Mouse (Mus musculus) forebrain, embryonic 12.5 days (tissue): Measurements from ENCODE around the gene Psmg3. TPM values are rescaled to one million over a fixed set of nuclear protein-coding genes. Genes with fewer than 3 reads are reported as not detected.

Experiments
- ATAC-seq: fragments of 200-750 bp; cut with Nextera tagmentation; 2 replicates; pipeline ENCODE4 v1.8.0; 2017; ENCODE audit warnings: moderate TSS enrichment; ENCODE audit not compliant: low FRiP score
- H3K27ac ChIP-seq: fragments of 300-500 bp; sonication (generic); 2 replicates; pipeline ENCODE4 v1.5.1; 2016; ENCODE audit warnings: mild to moderate bottlenecking
- H3K27me3 ChIP-seq: fragments of 300-500 bp; sonication (generic); 2 replicates; pipeline ENCODE4 v1.6.1; 2016; ENCODE audit warnings: mild to moderate bottlenecking
- H3K36me3 ChIP-seq: fragments of 300-500 bp; sonication (generic); replicated peaks from 2 replicates; pipeline ENCODE4 v1.6.1; 2016; ENCODE audit warnings: mild to moderate bottlenecking
- H3K4me1 ChIP-seq: fragments of 300-500 bp; sonication (generic); 2 replicates; pipeline ENCODE4 v1.6.1; 2016
- H3K4me2 ChIP-seq: fragments of 300-500 bp; sonication (generic); 2 replicates; pipeline ENCODE4 v1.6.1; 2016; ENCODE audit warnings: mild to moderate bottlenecking, moderate library complexity
- H3K4me3 ChIP-seq: fragments of 300-500 bp; sonication (generic); replicated peaks from 2 replicates; pipeline ENCODE4 v1.5.1; 2016; ENCODE audit warnings: mild to moderate bottlenecking
- H3K9ac ChIP-seq: fragments of 300-500 bp; sonication (generic); 2 replicates; pipeline ENCODE4 v1.6.1; 2016; ENCODE audit warnings: mild to moderate bottlenecking
- H3K9me3 ChIP-seq: fragments of 300-500 bp; sonication (generic); 2 replicates; pipeline ENCODE4 v1.6.1; 2016
- WGBS: fragments of 180-500 bp; shearing (Covaris S2); methylation state at CpG from one replicate; pipeline ENCODE4 v1.1.7; 2016; 5-methylcytosine and 5-hydroxymethylcytosine counted together
- polyA plus RNA-seq: library from polyadenylated mRNA; unstranded; fragments of >200 nt; fragmentation: Nextera tagmentation; extraction: Ambion mirVana; gene quantifications from 2 replicates; pipeline ENCODE4 v1.2.1, GENCODE M21; 2016

Gene Psmg3
- polyA plus RNA-seq, 1 experiment from 2014 or later, result 75.8 TPM

DNA sequence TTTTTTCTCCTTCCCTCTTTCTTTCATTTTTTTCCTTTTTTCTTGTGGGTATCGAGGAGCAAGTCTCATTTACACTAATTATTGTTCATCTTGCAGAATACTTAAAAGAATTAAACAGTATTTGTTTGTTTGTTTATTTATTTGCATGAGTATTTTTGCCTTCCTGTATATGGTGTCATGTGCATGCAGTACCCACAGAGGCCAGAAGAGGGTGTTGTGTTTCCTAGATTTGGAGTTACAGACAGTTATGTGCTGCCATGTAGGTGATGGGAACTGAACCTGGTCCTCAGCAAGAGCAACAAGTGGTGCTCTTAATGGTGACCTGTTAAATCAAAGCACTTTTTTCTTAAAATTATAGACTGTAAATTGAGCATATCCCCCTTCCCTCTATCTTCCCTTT, 908 bp upstream of the Psmg3 start:
- no peaks in the 10 kb centered on the region for H3K9me3 ChIP-seq

DNA sequence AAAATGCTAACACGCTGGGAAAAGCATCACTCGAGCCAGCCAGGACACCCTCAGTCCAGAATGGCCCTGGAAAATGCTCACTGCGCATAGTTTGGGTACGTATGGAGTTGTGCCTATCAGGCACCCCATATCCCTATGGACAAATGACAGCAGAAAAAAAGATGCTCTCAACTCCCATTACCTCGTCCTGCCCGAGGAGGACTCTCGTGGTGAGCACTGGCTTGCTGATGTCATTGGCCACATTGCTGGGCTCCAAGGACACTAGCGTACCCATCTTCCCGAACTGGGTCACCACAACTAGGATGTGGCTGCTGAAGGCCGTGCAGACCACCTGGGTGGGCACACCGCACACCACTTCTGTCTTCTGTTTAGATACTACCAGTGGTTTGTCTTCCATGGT, 738 bp downstream of the Psmg3 start:
- peak overlapping the region; percentile 81 for H3K4me3 ChIP-seq
- peak overlapping the region; percentile 87 for H3K9ac ChIP-seq
- 51% methylated on average over 11 of the region's 11 CpGs for WGBS
- H3K27me3 ChIP-seq, result 0 out of 2 replicates have a peak, but pooled peaks cover 3% of the 10 kb centered on the region
- peak; percentile 45; the same call in 1 of the 2 replicates for ATAC-seq
- H3K27ac ChIP-seq, result peak overlapping the region; percentile 83; the same call in 1 of the 2 replicates
- peaks cover 28% of the 10 kb centered on the region for H3K36me3 ChIP-seq
- peaks cover 14% of the 10 kb centered on the region for H3K4me1 ChIP-seq
- H3K4me2 ChIP-seq, result peak overlapping the region; percentile 77
- no peaks in the 10 kb centered on the region for H3K9me3 ChIP-seq

More for the DNA sequence above, 908 bp upstream of the Psmg3 start:
- peaks cover 14% of the 10 kb centered on the region for H3K36me3 ChIP-seq
- 86% methylated on average over 1 of the region's 1 CpGs for WGBS
- no peak for ATAC-seq
- no peak overlapping the region for H3K4me2 ChIP-seq
- H3K4me3 ChIP-seq, result no peak overlapping the region
- no peak overlapping the region for H3K27ac ChIP-seq
- no peak overlapping the region for H3K9ac ChIP-seq
- H3K27me3 ChIP-seq, result 0 out of 2 replicates have a peak, but pooled peaks cover 3% of the 10 kb centered on the region
- peaks cover 14% of the 10 kb centered on the region for H3K4me1 ChIP-seq

DNA sequence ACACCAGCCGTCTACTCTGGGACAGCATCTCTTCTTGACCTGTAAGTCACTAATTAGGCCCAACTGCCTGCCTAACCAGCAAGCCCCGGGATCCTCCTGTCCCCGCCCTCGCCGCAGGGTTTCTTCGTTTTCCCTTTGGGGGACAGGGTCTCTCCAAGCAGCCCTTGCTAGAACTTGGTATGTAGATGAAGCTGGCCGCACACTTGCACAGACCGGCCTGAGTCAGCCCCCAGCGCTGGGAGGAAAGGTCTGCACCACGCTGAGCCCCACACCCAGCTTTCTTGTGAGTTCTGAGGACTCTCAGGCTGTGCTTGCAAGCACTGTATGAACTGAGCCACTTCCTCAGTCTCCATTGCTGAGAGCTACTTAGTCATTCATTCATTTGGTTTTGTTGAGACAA, 2.2 kb downstream of the Psmg3 start:
- Histone ChIP-seq H3K27ac (no peak overlapping the region), H3K36me3 (peaks cover 28% of the 10 kb centered on the region), H3K4me2 (no peak overlapping the region), H3K9me3 (no peaks in the 10 kb centered on the region), H3K4me1 (peaks cover 14% of the 10 kb centered on the region), H3K4me3 (no peak overlapping the region), H3K9ac (no peak overlapping the region), H3K27me3 (0 out of 2 replicates have a peak, but pooled peaks cover 3% of the 10 kb centered on the region)
- WGBS, result 86% methylated on average over 10 of the region's 10 CpGs
- ATAC-seq, result no peak

DNA sequence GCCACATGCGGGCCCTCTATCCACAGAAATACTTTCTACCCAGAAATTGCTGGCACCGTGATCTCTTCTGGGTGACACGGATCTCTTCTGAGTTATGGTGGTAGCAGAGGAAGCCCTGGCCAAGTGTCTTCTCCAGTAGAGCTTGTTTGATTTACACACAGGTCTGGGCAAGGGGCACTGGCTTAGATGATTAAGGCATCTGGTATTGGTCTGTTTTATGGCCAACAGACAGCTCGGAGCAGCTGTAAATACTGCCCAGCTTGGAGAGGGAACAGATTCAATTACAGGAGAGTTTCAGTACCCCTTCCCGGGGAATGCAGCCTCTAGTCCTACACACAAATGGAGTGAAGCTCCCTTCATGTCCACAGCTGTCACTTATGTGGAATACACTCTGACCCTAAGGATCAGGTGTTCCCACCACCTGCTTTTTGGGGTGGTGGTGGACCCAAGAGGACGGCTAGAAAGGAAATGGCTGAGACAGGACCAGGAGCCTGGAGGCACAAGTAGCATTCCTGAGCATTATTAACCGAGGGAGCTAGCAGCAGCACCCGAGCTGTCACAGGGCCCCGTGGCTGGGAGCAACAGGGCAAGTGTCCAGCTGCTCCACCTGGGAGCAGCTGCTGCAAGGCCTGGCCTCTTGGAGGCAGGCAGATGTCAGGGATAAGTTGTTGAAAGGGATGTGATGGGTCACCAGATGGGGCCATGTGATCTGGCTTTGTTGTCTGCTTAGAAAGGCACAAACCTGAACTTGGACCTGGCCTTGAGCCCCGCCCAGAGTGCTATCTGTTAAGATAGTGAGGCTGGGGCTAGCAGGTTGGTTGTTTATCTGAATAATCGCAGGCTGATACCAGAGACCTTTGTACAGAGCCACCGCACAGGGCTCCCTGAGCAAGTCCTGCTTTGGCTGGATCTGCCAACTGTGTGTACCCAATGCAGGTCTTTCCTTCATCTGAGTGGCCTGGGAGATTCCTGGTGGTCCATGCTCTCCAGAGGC, 4.9 kb downstream of the Psmg3 start:
- Histone ChIP-seq H3K27ac (no peak overlapping the region), H3K9ac (no peak overlapping the region), H3K4me1 (peaks cover 11% of the 10 kb centered on the region), H3K27me3 (no peaks in the 10 kb centered on the region), H3K4me3 (no peak overlapping the region), H3K36me3 (peaks cover 28% of the 10 kb centered on the region), H3K9me3 (no peaks in the 10 kb centered on the region), H3K4me2 (no peak overlapping the region)
- ATAC-seq, result no peak
- 91% methylated on average over 12 of the region's 12 CpGs for WGBS

DNA sequence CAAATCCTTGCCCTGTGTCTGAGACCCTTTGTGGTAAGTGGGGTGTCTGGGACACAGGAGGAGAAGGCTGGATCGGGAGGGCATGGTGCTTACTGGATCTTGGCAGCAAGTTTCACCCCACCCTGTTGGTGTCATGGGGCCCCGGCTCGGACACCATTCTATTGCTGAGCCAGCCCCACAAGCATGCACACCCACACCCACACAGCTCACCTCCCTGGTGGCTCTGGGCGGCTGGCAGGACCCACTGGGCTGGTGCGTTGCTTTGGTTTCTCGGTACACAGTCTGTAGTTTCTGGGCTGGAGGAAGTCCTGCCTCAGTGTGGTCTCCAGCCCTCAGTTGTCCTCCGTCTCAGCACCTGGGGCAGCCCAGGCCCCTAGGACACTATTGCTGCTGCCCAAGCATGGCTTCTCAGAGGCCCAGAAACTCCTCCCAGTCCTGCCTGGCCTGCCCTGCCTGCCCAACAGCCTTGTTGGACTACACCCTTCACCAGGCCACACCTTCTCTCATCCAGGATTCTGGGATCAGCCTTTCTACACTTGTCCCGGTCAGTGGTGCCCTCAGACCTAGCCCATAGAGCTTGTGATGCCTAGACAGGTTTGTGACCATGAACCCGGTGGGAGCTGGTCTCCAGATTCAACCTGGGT, 7.0 kb downstream of the Psmg3 start, which contains the start of gene Tmem184a:
Tmem184a (minus strand) TSS at position 380 of the 644 bp plus-strand sequence.
- H3K9ac ChIP-seq, result no peak within 1 kb of the TSS
- H3K4me1 ChIP-seq, result no peaks in the 10 kb centered on the region
- no peak within 1 kb of the TSS for H3K27ac ChIP-seq
- WGBS, result 87% methylated on average over 9 of the region's 9 CpGs
- ATAC-seq, result no peak
- no peaks in the 10 kb centered on the region for H3K9me3 ChIP-seq
- H3K4me3 ChIP-seq, result no peak within 1 kb of the TSS
- no peak within 1 kb of the TSS for H3K4me2 ChIP-seq
- H3K36me3 ChIP-seq, result peaks cover 28% of the 10 kb centered on the region
- peaks cover 17% of the 10 kb centered on the region for H3K27me3 ChIP-seq

DNA sequence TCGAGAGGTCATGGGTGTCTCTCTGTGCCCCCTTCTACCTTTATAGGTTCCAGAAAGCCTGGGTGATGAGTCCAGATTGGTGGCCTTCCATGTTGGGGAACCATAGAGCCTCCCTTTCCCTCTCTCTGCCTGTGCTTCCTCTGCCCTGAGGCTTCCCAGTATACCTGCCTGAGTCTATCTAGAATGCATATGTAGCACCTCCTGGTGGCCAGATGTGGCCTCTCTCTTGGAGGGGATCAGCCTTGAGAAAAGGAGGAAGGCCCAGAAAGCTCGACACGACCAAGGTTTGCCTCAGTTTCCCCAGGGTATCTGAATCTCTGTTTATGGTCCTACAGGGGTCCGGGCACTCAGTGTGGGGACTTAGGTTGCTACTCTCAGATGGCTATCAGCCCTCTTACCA, 7.9 kb downstream of the Psmg3 start:
- Histone ChIP-seq H3K36me3 (peaks cover 26% of the 10 kb centered on the region), H3K27me3 (peaks cover 26% of the 10 kb centered on the region), H3K4me2 (no peak overlapping the region), H3K4me1 (no peaks in the 10 kb centered on the region), H3K9ac (no peak overlapping the region), H3K9me3 (no peaks in the 10 kb centered on the region), H3K27ac (no peak overlapping the region), H3K4me3 (no peak overlapping the region)
- 51% methylated on average over 4 of the region's 4 CpGs for WGBS
- peak; percentile 33; the same call in 1 of the 2 replicates for ATAC-seq

DNA sequence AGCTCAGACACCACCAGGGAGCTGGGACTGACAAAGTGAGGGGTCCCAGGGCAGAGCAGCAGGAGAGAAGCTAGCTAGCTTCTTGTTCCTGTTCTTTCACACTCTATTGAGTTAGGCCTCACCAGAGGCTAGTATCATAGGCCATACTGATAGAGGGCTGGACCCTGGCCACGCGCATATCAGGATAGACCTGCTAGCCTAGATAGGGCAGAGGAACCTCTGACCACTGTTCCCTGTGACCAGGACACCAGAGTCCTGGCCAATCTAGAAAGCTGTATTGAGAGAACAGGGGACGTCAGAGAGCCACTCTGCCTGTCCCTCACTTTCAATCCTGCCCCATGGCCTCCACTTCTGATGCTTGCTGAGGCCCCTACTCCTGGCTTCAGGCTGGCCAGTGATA, 8.6 kb downstream of the Psmg3 start:
- no peaks in the 10 kb centered on the region for H3K4me1 ChIP-seq
- 81% methylated on average over 3 of the region's 3 CpGs for WGBS
- H3K36me3 ChIP-seq, result peaks cover 19% of the 10 kb centered on the region
- H3K9me3 ChIP-seq, result no peaks in the 10 kb centered on the region
- no peak overlapping the region for H3K4me3 ChIP-seq
- H3K27me3 ChIP-seq, result peaks cover 33% of the 10 kb centered on the region
- H3K9ac ChIP-seq, result no peak overlapping the region
- no peak for ATAC-seq
- no peak overlapping the region for H3K27ac ChIP-seq
- no peak overlapping the region for H3K4me2 ChIP-seq

DNA sequence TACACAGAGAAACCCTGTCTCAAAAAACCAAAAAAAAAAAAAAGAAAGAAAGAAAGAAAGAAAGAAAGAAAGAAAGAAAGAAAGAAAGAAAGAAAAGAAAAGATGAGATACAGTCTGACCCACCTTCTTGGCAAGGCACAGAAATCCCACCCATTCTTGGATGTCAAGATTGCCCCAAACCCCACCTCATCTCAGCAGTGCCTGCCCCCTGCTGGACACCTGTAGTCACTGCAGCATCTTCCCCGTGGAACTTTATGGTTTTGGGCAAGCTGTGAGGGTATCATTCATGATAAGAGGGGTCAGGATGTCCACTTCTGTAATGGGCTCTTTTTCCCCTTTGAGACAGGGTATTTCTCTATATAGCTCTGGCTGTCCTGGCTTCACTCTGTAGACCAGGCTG, 9.4 kb downstream of the Psmg3 start:
- 4% methylated on average over 1 of the region's 1 CpGs for WGBS
- Histone ChIP-seq H3K4me2 (no peak overlapping the region), H3K36me3 (peaks cover 12% of the 10 kb centered on the region)

DNA sequence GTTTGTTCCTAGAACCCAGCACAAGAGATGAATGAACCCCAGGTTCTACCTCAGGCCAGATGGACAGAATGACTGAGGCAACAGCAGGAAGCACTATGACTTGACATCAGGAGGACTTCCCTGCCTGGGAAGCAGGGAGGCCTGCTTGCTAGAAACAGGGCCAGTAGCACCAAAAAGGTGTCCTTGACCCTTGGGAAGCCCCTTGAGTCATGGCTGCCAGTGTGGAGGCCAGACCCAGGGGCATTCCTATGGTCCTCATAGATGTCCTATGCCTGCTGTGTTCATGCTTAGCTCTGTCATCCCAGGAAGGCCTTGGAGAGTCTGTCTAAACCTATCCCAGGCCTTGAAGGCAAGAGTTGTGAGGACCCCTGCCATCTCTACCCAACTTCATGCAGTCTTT, 10.2 kb downstream of the Psmg3 start:
- Histone ChIP-seq H3K9ac (no peak overlapping the region), H3K36me3 (peaks cover 3% of the 10 kb centered on the region; the same call in 1 of the 2 replicates), H3K27ac (no peak overlapping the region), H3K27me3 (peaks cover 44% of the 10 kb centered on the region), H3K4me3 (no peak overlapping the region), H3K4me2 (no peak overlapping the region), H3K4me1 (no peaks in the 10 kb centered on the region), H3K9me3 (no peaks in the 10 kb centered on the region)
- ATAC-seq, result no peak

More for the DNA sequence above, 9.4 kb downstream of the Psmg3 start:
- Histone ChIP-seq H3K4me1 (no peaks in the 10 kb centered on the region), H3K4me3 (no peak overlapping the region), H3K9me3 (no peaks in the 10 kb centered on the region), H3K27me3 (peaks cover 40% of the 10 kb centered on the region), H3K27ac (no peak overlapping the region), H3K9ac (no peak overlapping the region)
- ATAC-seq, result no peak

DNA sequence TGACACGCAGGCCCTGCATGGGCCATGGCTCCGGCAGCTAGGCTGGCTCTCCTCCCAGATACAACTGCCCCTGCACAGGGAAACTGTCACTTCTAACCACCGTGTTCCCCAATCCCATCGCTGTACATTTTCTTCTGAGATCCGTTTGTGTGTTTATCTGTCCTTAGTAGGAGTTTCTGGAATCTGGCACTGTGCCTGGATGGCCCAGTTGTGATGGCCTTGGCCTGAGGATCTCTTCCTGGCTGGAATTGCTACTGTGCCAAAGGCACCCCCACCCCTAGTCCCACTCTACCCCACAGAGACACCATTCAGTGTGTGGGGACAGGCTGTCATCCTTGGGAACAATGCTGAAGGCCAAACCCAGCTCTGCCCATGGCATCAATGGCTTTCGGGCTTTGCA, 10.7 kb downstream of the Psmg3 start:
- no peak for ATAC-seq

DNA sequence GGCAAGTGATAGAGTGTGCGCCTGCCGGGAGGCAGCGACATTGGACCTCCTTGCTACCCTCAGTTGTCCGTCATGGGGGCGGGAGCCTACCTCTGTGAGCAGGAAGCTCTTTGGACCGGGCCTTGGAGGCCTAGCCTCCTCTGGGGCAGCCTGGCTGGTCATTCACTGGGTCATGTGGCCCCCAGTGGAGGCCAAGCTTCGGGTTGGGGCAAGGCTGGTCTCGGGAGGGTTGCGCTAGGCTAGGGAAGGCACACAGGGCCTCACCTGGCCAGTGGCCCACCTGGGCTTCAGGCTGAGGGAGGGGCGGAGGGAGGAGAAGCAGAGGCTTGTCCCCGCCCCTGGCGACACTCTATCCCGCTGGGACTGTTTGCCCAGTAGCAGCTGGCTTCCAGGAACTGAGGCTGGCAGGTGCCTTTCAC, 12.7 kb downstream of the Psmg3 start:
- no peak overlapping the region for H3K4me2 ChIP-seq
- WGBS, result 10% methylated on average over 13 of the region's 13 CpGs
- no peaks in the 10 kb centered on the region for H3K36me3 ChIP-seq
- H3K27ac ChIP-seq, result no peak overlapping the region
- H3K9ac ChIP-seq, result no peak overlapping the region
- ATAC-seq, result no peak
- no peaks in the 10 kb centered on the region for H3K4me1 ChIP-seq
- peaks cover 44% of the 10 kb centered on the region for H3K27me3 ChIP-seq
- no peak overlapping the region for H3K4me3 ChIP-seq
- H3K9me3 ChIP-seq, result no peaks in the 10 kb centered on the region

More for the DNA sequence above, 10.7 kb downstream of the Psmg3 start:
- 84% methylated on average over 6 of the region's 6 CpGs for WGBS
- Histone ChIP-seq H3K36me3 (no peaks in the 10 kb centered on the region), H3K4me2 (no peak overlapping the region), H3K4me3 (no peak overlapping the region), H3K27me3 (peaks cover 44% of the 10 kb centered on the region), H3K27ac (no peak overlapping the region), H3K9ac (no peak overlapping the region), H3K9me3 (no peaks in the 10 kb centered on the region), H3K4me1 (no peaks in the 10 kb centered on the region)

DNA sequence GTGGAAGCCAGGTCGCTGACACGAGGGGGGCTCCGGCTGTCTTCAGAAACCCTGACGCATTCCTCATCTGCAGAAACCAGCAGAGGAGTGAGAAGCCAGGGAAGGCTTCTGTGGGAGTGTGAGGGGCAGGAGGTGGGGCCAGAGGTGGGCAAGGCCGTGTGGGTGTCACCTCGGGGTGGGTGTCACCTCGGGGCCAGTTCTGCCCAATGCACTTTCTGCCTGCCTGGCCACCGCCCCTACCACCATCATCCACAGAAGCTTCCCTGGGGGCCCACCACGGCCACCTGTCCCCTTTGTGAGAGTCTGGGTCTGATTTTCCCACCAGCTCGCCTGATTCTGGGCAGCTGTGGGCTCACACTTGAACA, 13.6 kb downstream of the Psmg3 start:
- Histone ChIP-seq H3K4me3 (no peak overlapping the region), H3K9ac (no peak overlapping the region), H3K27ac (no peak overlapping the region), H3K4me2 (no peak overlapping the region), H3K27me3 (peaks cover 44% of the 10 kb centered on the region), H3K36me3 (no peaks in the 10 kb centered on the region), H3K4me1 (no peaks in the 10 kb centered on the region), H3K9me3 (no peaks in the 10 kb centered on the region)
- WGBS, result 59% methylated on average over 9 of the region's 10 CpGs
- ATAC-seq, result no peak
